Mouse (Mus musculus): ENCODE measurements around the gene Arap1. TPM values are rescaled to one million over a fixed set of nuclear protein-coding genes. Genes with fewer than 3 reads are reported as not detected.

The Arap1 gene
- polyA plus RNA-seq, 1 experiment from 2014 or later, result 10.8 TPM

DNA sequence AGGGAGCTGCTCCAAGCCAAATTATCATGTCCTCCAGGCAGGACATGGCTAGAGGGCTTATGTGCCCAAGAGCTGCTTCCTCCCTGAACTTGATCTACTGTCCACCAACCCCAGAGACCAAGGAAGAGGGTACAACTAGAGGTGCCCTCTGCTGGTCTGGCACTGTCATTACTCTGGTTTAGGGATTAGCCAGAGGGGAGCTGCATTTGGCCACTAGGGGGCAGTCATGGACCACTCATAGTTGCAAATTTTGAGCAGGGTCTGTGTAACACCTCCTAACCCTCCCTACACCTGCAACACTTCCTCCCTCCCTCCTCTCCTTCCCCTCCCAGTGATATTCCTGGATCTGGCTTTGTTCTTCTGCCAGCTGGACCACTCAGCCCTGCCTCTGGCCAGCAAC lies 64.9 kb downstream of the Arap1 start:
- peak; percentile 43 for ATAC-seq (ENCODE audit: low FRiP score)
- peak; percentile 98 for DNase-seq (ENCODE audit: low spot score, missing footprints)
- Histone ChIP-seq H3K4me2 (no peak overlapping the region), H3K27me3 (ENCODE audit: control insufficient read depth, insufficient read depth, low read length) (no peaks in the 10 kb centered on the region), H3K9ac (ENCODE audit: low read length) (no peak overlapping the region), H3K36me3 (ENCODE audit: control insufficient read depth, insufficient read depth, low read length) (no peaks in the 10 kb centered on the region), H3K4me1 (ENCODE audit: control insufficient read depth, insufficient read depth, low read length) (peaks cover 11% of the 10 kb centered on the region), H3K4me3 (ENCODE audit: low read depth, low read length) (no peak overlapping the region), H3K27ac (ENCODE audit: low read depth, low read length) (no peak overlapping the region), H3K9me3 (ENCODE audit: control insufficient read depth, low read length) (no peaks in the 10 kb centered on the region)

GRCm38 (mm10) chr7:101414209-101414608 lies 66.3 kb downstream of the Arap1 start:
- Histone ChIP-seq H3K27ac (ENCODE audit: low read depth, low read length) (no peak overlapping the region), H3K9ac (ENCODE audit: low read length) (no peak overlapping the region)

DNA sequence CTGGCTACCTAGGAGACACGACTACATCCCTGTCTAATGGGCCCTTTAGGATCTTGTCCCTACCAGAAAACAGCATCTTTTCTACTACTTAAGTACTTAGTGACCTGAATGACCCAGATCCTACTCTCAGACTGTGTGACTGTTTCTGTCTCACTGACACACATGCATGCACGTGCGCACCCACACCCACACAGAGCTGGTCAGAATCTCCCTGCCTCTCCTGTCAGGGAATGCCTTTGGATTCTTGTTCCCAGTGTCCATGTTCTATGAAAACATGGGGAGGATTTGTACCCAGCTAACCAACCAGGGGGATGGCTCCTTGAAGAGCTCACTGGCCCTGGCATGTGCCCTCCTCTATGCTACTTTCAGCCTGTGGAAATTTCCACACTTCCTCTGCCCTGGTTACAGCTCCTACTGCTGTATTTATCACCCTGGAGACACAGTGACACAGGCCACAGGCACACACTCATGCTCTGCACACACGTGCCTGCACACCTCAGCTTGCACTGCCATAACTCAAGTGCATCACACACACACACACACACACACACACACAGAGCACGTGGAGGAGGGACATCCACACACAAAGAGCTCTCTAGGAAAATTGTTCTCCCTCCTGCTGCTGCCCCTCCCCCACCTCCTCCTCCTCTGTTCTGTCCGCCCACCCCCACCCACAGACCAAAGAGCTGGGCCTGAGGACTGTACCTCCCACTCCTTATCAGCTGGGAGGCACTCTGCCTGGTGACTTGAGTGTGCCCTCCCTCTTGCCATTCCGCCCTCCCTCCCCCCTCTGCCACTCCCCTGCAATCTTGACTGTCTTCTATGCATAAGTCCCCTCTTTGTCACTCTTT lies 67.0 kb downstream of the Arap1 start:
- H3K4me3 ChIP-seq (ENCODE audit: low read depth, low read length), result no peak overlapping the region
- DNase-seq (ENCODE audit: low spot score, missing footprints) (no peak), ATAC-seq (ENCODE audit: low FRiP score) (peak; percentile 60)
- H3K27ac ChIP-seq (ENCODE audit: low read depth, low read length), result no peak overlapping the region; the same call in 1 of the 2 replicates
- peak overlapping the region; percentile 20; the same call in 1 of the 2 replicates for H3K9ac ChIP-seq (ENCODE audit: low read length)
- no peaks in the 10 kb centered on the region for H3K9me3 ChIP-seq (ENCODE audit: control insufficient read depth, low read length)
- H3K36me3 ChIP-seq (ENCODE audit: control insufficient read depth, insufficient read depth, low read length), result no peaks in the 10 kb centered on the region
- H3K4me2 ChIP-seq, result no peak overlapping the region
- 34% methylated on average over 7 of the region's 7 CpGs for WGBS
- H3K4me1 ChIP-seq (ENCODE audit: control insufficient read depth, insufficient read depth, low read length), result peaks cover 17% of the 10 kb centered on the region
- peaks cover 4% of the 10 kb centered on the region for H3K27me3 ChIP-seq (ENCODE audit: control insufficient read depth, insufficient read depth, low read length)

More at GRCm38 (mm10) chr7:101414209-101414608, 66.3 kb downstream of the Arap1 start:
- WGBS, result 49% methylated on average over 4 of the region's 4 CpGs
- H3K27me3 ChIP-seq (ENCODE audit: control insufficient read depth, insufficient read depth, low read length), result peaks cover 3% of the 10 kb centered on the region
- no peak for ATAC-seq (ENCODE audit: low FRiP score)
- no peaks in the 10 kb centered on the region for H3K36me3 ChIP-seq (ENCODE audit: control insufficient read depth, insufficient read depth, low read length)
- no peak for DNase-seq (ENCODE audit: low spot score, missing footprints)
- no peak overlapping the region for H3K4me3 ChIP-seq (ENCODE audit: low read depth, low read length)
- peaks cover 14% of the 10 kb centered on the region for H3K4me1 ChIP-seq (ENCODE audit: control insufficient read depth, insufficient read depth, low read length)
- no peaks in the 10 kb centered on the region for H3K9me3 ChIP-seq (ENCODE audit: control insufficient read depth, low read length)
- no peak overlapping the region for H3K4me2 ChIP-seq

DNA sequence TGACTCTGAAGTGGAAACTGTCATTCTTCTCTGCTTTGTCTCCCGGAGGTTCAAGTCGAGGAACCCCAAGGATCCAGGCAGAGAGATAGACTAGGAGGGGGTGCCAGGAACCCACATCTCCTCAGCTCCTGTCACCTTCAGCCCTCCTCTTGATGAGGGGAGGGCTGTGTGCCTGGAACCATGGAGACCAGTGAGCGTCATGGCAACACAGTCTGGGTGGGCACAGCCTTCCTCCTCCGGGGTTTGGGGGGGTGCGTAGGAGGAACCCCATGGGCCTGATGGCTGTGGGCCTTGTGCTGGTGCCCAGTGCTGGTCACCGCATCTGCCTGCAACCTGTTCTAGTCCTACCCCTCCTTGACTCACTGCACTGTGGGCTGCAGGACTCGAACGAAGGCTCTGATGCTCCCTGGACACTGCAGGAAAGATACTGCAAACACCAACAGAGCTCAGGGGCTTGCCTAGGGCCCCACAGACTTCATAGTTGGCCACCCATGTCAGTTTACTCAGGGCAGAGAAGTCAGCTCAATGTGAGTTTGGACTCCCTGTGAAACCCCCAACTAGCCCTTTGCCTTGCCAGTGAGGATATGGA lies 67.7 kb downstream of the Arap1 start:
- no peaks in the 10 kb centered on the region for H3K36me3 ChIP-seq (ENCODE audit: control insufficient read depth, insufficient read depth, low read length)
- H3K27ac ChIP-seq (ENCODE audit: low read depth, low read length), result no peak overlapping the region
- peaks cover 6% of the 10 kb centered on the region for H3K27me3 ChIP-seq (ENCODE audit: control insufficient read depth, insufficient read depth, low read length)
- 40% methylated on average over 8 of the region's 8 CpGs for WGBS
- H3K4me2 ChIP-seq, result no peak overlapping the region
- ATAC-seq (ENCODE audit: low FRiP score) (0 out of 2 replicates have a peak, but pooled peaks have one; percentile 8), DNase-seq (ENCODE audit: low spot score, missing footprints) (no peak)
- H3K4me1 ChIP-seq (ENCODE audit: control insufficient read depth, insufficient read depth, low read length), result peaks cover 17% of the 10 kb centered on the region
- no peak overlapping the region for H3K4me3 ChIP-seq (ENCODE audit: low read depth, low read length)
- H3K9ac ChIP-seq (ENCODE audit: low read length), result no peak overlapping the region
- no peaks in the 10 kb centered on the region for H3K9me3 ChIP-seq (ENCODE audit: control insufficient read depth, low read length)

GRCm38 (mm10) chr7:101416391-101416790 lies 68.5 kb downstream of the Arap1 start:
- Histone ChIP-seq H3K9me3 (ENCODE audit: control insufficient read depth, low read length) (no peaks in the 10 kb centered on the region), H3K36me3 (ENCODE audit: control insufficient read depth, insufficient read depth, low read length) (no peaks in the 10 kb centered on the region), H3K27me3 (ENCODE audit: control insufficient read depth, insufficient read depth, low read length) (peaks cover 6% of the 10 kb centered on the region), H3K4me3 (ENCODE audit: low read depth, low read length) (no peak overlapping the region), H3K27ac (ENCODE audit: low read depth, low read length) (no peak overlapping the region), H3K9ac (ENCODE audit: low read length) (no peak overlapping the region), H3K4me2 (no peak overlapping the region), H3K4me1 (ENCODE audit: control insufficient read depth, insufficient read depth, low read length) (peaks cover 17% of the 10 kb centered on the region)
- ATAC-seq (ENCODE audit: low FRiP score) (no peak), DNase-seq (ENCODE audit: low spot score, missing footprints) (no peak)
- WGBS, result 56% methylated on average over 5 of the region's 5 CpGs

- no peak overlapping the region for H3K27ac ChIP-seq (ENCODE audit: low read depth, low read length)
- WGBS, result 5% methylated on average over 27 of the region's 27 CpGs
- H3K36me3 ChIP-seq (ENCODE audit: control insufficient read depth, insufficient read depth, low read length), result no peaks in the 10 kb centered on the region
- H3K4me2 ChIP-seq, result peak overlapping the region; percentile 25
- H3K4me1 ChIP-seq (ENCODE audit: control insufficient read depth, insufficient read depth, low read length), result peaks cover 17% of the 10 kb centered on the region
- DNase-seq (ENCODE audit: low spot score, missing footprints) (peak; percentile 92), ATAC-seq (ENCODE audit: low FRiP score) (no peak)
- H3K9me3 ChIP-seq (ENCODE audit: control insufficient read depth, low read length), result no peaks in the 10 kb centered on the region
- no peak overlapping the region for H3K4me3 ChIP-seq (ENCODE audit: low read depth, low read length)
- peaks cover 6% of the 10 kb centered on the region for H3K27me3 ChIP-seq (ENCODE audit: control insufficient read depth, insufficient read depth, low read length)
- H3K9ac ChIP-seq (ENCODE audit: low read length), result no peak overlapping the region
Observed at GRCm38 (mm10) chr7:101419013-101419770, 71.3 kb downstream of the Arap1 start.

DNA sequence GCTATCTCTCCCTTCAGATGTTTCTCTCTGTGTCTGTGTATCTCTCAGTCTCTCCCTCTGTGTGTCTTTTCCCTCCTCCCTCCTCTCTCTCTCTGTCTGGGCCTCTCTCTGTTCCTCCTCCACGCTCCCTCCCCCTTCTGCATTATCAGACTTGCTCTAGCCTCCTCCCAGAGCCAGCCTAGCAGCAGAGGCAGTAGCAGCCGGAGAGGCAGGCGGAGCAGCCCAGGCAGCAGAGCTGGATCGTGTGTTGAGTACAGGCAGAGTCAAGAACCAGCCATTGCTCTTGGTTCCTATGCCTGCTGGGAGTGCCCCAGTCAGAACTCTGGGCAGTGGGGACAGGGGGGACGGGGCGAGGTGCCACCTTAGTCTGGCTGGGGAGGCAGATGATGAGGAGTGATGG lies 73.7 kb downstream of the Arap1 start, which contains the start of gene Pde2a:
Gene Pde2a, plus strand, starts transcription at position 163 of the 400 bp plus-strand sequence.
- Histone ChIP-seq H3K27me3 (ENCODE audit: control insufficient read depth, insufficient read depth, low read length) (peaks cover 6% of the 10 kb centered on the region), H3K27ac (ENCODE audit: low read depth, low read length) (no peak within 1 kb of the TSS), H3K4me3 (ENCODE audit: low read depth, low read length) (no peak within 1 kb of the TSS), H3K4me1 (ENCODE audit: control insufficient read depth, insufficient read depth, low read length) (peaks cover 5% of the 10 kb centered on the region; the same call in 1 of the 2 replicates), H3K9me3 (ENCODE audit: control insufficient read depth, low read length) (no peaks in the 10 kb centered on the region), H3K36me3 (ENCODE audit: control insufficient read depth, insufficient read depth, low read length) (no peaks in the 10 kb centered on the region), H3K4me2 (peak within 1 kb of the TSS; percentile 30), H3K9ac (ENCODE audit: low read length) (no peak within 1 kb of the TSS)
- ATAC-seq (ENCODE audit: low FRiP score) (peak; percentile 62; the same call in 1 of the 2 replicates), DNase-seq (ENCODE audit: low spot score, missing footprints) (no peak)
- 12% methylated on average over 6 of the region's 6 CpGs for WGBS

- DNase-seq (ENCODE audit: low spot score, missing footprints) (peak; percentile 89), ATAC-seq (ENCODE audit: low FRiP score) (no peak)
- no peak overlapping the region for H3K4me3 ChIP-seq (ENCODE audit: low read depth, low read length)
- H3K36me3 ChIP-seq (ENCODE audit: control insufficient read depth, insufficient read depth, low read length), result no peaks in the 10 kb centered on the region
- H3K4me2 ChIP-seq, result peak overlapping the region; percentile 30; the same call in 1 of the 2 replicates
- H3K4me1 ChIP-seq (ENCODE audit: control insufficient read depth, insufficient read depth, low read length), result peaks cover 9% of the 10 kb centered on the region; the same call in 1 of the 2 replicates
- no peak overlapping the region for H3K9ac ChIP-seq (ENCODE audit: low read length)
- H3K9me3 ChIP-seq (ENCODE audit: control insufficient read depth, low read length), result no peaks in the 10 kb centered on the region
- peaks cover 6% of the 10 kb centered on the region for H3K27me3 ChIP-seq (ENCODE audit: control insufficient read depth, insufficient read depth, low read length)
- WGBS, result 21% methylated on average over 3 of the region's 3 CpGs
- H3K27ac ChIP-seq (ENCODE audit: low read depth, low read length), result no peak overlapping the region
Observed at GRCm38 (mm10) chr7:101422069-101422468, 74.2 kb downstream of the Arap1 start.

All from midbrain, embryonic 11.5 days (tissue).